Mouse (Mus musculus) brain, embryonic 14.5 days (tissue): ENCODE measurements around the gene Hist1h2af.

ENCODE experiments used
- CTCF ChIP-seq: fragments of 200-500 bp; IDR thresholded peaks from 2 replicates; pipeline ENCODE4 v1.5.1; 2012; ENCODE audit warnings: inconsistent platforms, mild to moderate bottlenecking, moderate library complexity, borderline replicate concordance; ENCODE audit not compliant: insufficient read depth, insufficient read length; ENCODE audit errors: extremely low read depth
- POLR2A ChIP-seq: fragments of 200-500 bp; IDR thresholded peaks from 2 replicates; pipeline ENCODE4 v1.6.1; 2012; ENCODE audit warnings: mild to moderate bottlenecking, inconsistent platforms, borderline replicate concordance; ENCODE audit not compliant: poor library complexity, insufficient read depth, insufficient read length, severe bottlenecking; ENCODE audit errors: extremely low read depth

DNA sequence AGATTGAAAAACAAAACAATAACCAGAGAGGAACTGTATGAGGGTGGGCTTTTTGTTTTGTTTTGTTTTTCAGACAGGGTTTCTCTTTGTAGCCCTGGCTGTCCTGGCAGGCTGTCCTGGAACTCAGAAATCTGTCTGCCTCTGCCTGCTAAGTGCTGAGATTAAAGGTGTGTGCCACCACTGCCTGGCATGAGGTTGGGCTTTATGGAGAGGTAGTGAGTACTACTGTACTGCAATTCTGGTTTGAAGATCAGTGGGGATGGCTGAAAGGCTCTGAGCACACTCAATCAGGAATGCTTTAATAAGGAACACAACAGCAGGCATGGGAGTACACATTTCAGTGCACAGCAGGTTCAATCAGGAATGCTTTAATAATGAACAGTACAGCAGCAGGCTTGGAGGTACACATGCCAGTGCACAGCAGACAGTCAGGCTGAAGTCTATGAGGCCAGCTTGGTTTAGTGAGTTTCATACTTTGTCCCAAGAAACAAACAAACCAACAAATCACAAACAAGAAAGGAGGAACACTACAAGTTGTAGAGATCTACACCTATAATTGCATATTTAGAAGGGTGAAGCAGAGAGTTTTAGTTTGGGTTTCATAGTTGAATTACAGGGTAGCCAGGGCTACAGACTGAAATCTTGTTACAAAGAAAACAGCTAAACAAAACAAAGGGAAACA, 49.8 kb downstream of the Hist1h2af start:
- TF ChIP-seq CTCF (no peak), POLR2A (no peak)
